ENCODE assay signal across 8 mouse cellular contexts in genomic region chr3:100916844-100917243, GRCm38 (mm10). TPM values are rescaled to one million over a fixed set of nuclear protein-coding genes. Genes with fewer than 3 reads are reported as not detected.
DNase-seq lines count a peak whose midpoint lies in the region; ATAC-seq and TF ChIP-seq lines count a peak whose summit lies in the region.

No protein-coding gene starts in this region.

- DNase-seq in cerebellum, adult 2 months = peak in 1 of 2 experiments; percentile 35
- peak; percentile 87 for DNase-seq in limb, embryonic 14.5 days (ENCODE audit: low spot score)
- DNase-seq in limb, embryonic 10.5 days (ENCODE audit: low spot score) = no peak
- peak; percentile 62 for DNase-seq in c-Kit-positive CD71-negative TER-119-negative erythroid progenitor cells, embryonic 14.5 days (ENCODE audit: low read depth)
- peak; percentile 24 for DNase-seq in large intestine, adult 2 months (ENCODE audit: low read depth, low spot score)

- no peak for ATAC-seq in cerebellum, adult (ENCODE audit: insufficient number of reproducible peaks, low FRiP score, low TSS enrichment)
- no peak for ATAC-seq in limb, embryonic 14.5 days (ENCODE audit: low FRiP score, low read depth)
- ATAC-seq in neural tube, embryonic 15.5 days (ENCODE audit: low FRiP score) = no peak
- ATAC-seq in forebrain, embryonic 16.5 days = no peak

- no peak overlapping the region for H3K4me3 ChIP-seq in cerebellum, adult 2 months (replicated peaks; ENCODE audit: insufficient read depth, low read depth, low read length)
- H3K4me3 ChIP-seq in limb, embryonic 14.5 days (replicated peaks; ENCODE audit: low read length) = no peak overlapping the region
- H3K4me3 ChIP-seq in limb, embryonic 10.5 days = no peak overlapping the region
- no peak overlapping the region for H3K4me3 ChIP-seq in neural tube, embryonic 15.5 days (replicated peaks)
- H3K4me3 ChIP-seq in forebrain, embryonic 16.5 days (replicated peaks; ENCODE audit: low read length) = no peak overlapping the region

- H3K36me3 ChIP-seq in limb, embryonic 14.5 days (ENCODE audit: control insufficient read depth, insufficient read depth, low read length) = no peaks in the 10 kb centered on the region
- H3K36me3 ChIP-seq in limb, embryonic 10.5 days = no peaks in the 10 kb centered on the region
- no peaks in the 10 kb centered on the region for H3K36me3 ChIP-seq in neural tube, embryonic 15.5 days
- H3K36me3 ChIP-seq in forebrain, embryonic 16.5 days (ENCODE audit: control insufficient read depth, insufficient read depth) = no peaks in the 10 kb centered on the region

- H3K27me3 ChIP-seq in cerebellum, adult 2 months (ENCODE audit: control insufficient read depth, insufficient read depth, low read length) = no peaks in the 10 kb centered on the region
- no peaks in the 10 kb centered on the region for H3K27me3 ChIP-seq in limb, embryonic 14.5 days (ENCODE audit: control insufficient read depth, insufficient read depth, low read length)
- no peaks in the 10 kb centered on the region for H3K27me3 ChIP-seq in limb, embryonic 10.5 days (ENCODE audit: low read depth, poor library complexity, severe bottlenecking)
- H3K27me3 ChIP-seq in neural tube, embryonic 15.5 days (replicated peaks) = no peaks in the 10 kb centered on the region
- H3K27me3 ChIP-seq in forebrain, embryonic 16.5 days (replicated peaks; ENCODE audit: control insufficient read depth, insufficient read depth, low read length) = no peaks in the 10 kb centered on the region

- H3K4me2 ChIP-seq in limb, embryonic 14.5 days (replicated peaks; ENCODE audit: low read depth, low read length, severe bottlenecking) = no peak overlapping the region
- no peak overlapping the region for H3K4me2 ChIP-seq in neural tube, embryonic 15.5 days
- no peak overlapping the region for H3K4me2 ChIP-seq in forebrain, embryonic 16.5 days (ENCODE audit: low read length)

- peak; percentile 21; the same call in 1 of the 2 replicates for TF ChIP-seq CTCF in cerebellum, adult 2 months (IDR thresholded peaks at IDR 0.05; ENCODE audit: borderline replicate concordance, insufficient read depth, low read depth, low read length)

- no peak overlapping the region for H3K27ac ChIP-seq in cerebellum, adult 2 months (ENCODE audit: insufficient read depth, low read length)
- no peak overlapping the region for H3K27ac ChIP-seq in limb, embryonic 14.5 days (replicated peaks; ENCODE audit: low read depth, low read length)
- no peak overlapping the region for H3K27ac ChIP-seq in limb, embryonic 10.5 days
- no peak overlapping the region for H3K27ac ChIP-seq in neural tube, embryonic 15.5 days (replicated peaks)
- no peak overlapping the region for H3K27ac ChIP-seq in forebrain, embryonic 16.5 days (ENCODE audit: low read length)

- no peaks in the 10 kb centered on the region for H3K4me1 ChIP-seq in cerebellum, adult 2 months (ENCODE audit: control insufficient read depth, insufficient read depth, low read length)
- H3K4me1 ChIP-seq in limb, embryonic 14.5 days (ENCODE audit: control insufficient read depth, insufficient read depth, low read length) = peaks cover 5% of the 10 kb centered on the region
- H3K4me1 ChIP-seq in limb, embryonic 10.5 days = peaks cover 10% of the 10 kb centered on the region
- peaks cover 9% of the 10 kb centered on the region for H3K4me1 ChIP-seq in neural tube, embryonic 15.5 days
- H3K4me1 ChIP-seq in forebrain, embryonic 16.5 days (replicated peaks; ENCODE audit: control insufficient read depth, insufficient read depth, low read length) = peaks cover 8% of the 10 kb centered on the region

- 8% methylated on average over 7 of the region's 7 CpGs for WGBS in cerebellum, adult 2 months
- WGBS in limb, embryonic 14.5 days = 23% methylated on average over 7 of the region's 7 CpGs
- WGBS in limb, embryonic 10.5 days = 32% methylated on average over 7 of the region's 7 CpGs
- WGBS in large intestine, adult 2 months = 13% methylated on average over 7 of the region's 7 CpGs
- WGBS in neural tube, embryonic 15.5 days = 18% methylated on average over 7 of the region's 7 CpGs
- WGBS in forebrain, embryonic 16.5 days = 16% methylated on average over 7 of the region's 7 CpGs

- no peaks in the 10 kb centered on the region for H3K9me3 ChIP-seq in limb, embryonic 14.5 days (ENCODE audit: control insufficient read depth, low read length)
- H3K9me3 ChIP-seq in limb, embryonic 10.5 days (replicated peaks) = no peaks in the 10 kb centered on the region
- H3K9me3 ChIP-seq in neural tube, embryonic 15.5 days (replicated peaks) = no peaks in the 10 kb centered on the region
- H3K9me3 ChIP-seq in forebrain, embryonic 16.5 days (ENCODE audit: control insufficient read depth, low read length) = no peaks in the 10 kb centered on the region

- no peak for TF ChIP-seq POLR2A in cerebellum, adult 2 months (IDR thresholded peaks at IDR 0.05; ENCODE audit: borderline replicate concordance, insufficient read depth, low read length)
- no peak for TF ChIP-seq POLR2A in limb, embryonic 14.5 days (IDR thresholded peaks at IDR 0.05; ENCODE audit: borderline replicate concordance, extremely low read depth, insufficient read depth, insufficient read length)

- H3K9ac ChIP-seq in limb, embryonic 14.5 days (ENCODE audit: low read depth, low read length, severe bottlenecking) = no peak overlapping the region
- H3K9ac ChIP-seq in neural tube, embryonic 15.5 days (replicated peaks) = no peak overlapping the region
- no peak overlapping the region for H3K9ac ChIP-seq in forebrain, embryonic 16.5 days (replicated peaks; ENCODE audit: low read depth, low read length)

RNA-seq across cellular contexts. Expression of gene Trim45, which starts 5.2 kb away (rescaled TPM):
- 7.0 and 7.6 TPM in 2 replicates for polyA plus RNA-seq in cerebellum, adult 2 months (2012; rRNA removed)
- 11.6 and 12.8 TPM in 2 replicates for polyA plus RNA-seq in limb, embryonic 14.5 days (2012; rRNA removed)
- polyA plus RNA-seq in limb, embryonic 14.5 days (2014; fragmentation: Nextera tagmentation; extraction: Ambion mirVana) = 4.3 and 5.5 TPM in 2 replicates
- 5.6 and 6.7 TPM in 2 replicates for polyA plus RNA-seq in limb, embryonic 10.5 days (2016; fragmentation: Nextera tagmentation; extraction: Ambion mirVana)
- polyA plus RNA-seq in large intestine, adult 2 months (2012; rRNA removed) = 1.1 and 1.2 TPM in 2 replicates
- polyA plus RNA-seq in neural tube, embryonic 15.5 days (2015; fragmentation: Nextera tagmentation; extraction: Ambion mirVana) = 6.5 and 6.8 TPM in 2 replicates
- 9.1 and 9.4 TPM in 2 replicates for polyA plus RNA-seq in forebrain, embryonic 16.5 days (2015; fragmentation: Nextera tagmentation; extraction: Ambion mirVana)

RNA-seq across cellular contexts. Expression of gene Ttf2, which starts 52.6 kb away (rescaled TPM):
- 2.2 TPM in 2 replicates for polyA plus RNA-seq in cerebellum, adult 2 months (2012; rRNA removed)
- polyA plus RNA-seq in limb, embryonic 14.5 days (2012; rRNA removed) = 13.9 and 14.0 TPM in 2 replicates
- 14.0 and 17.9 TPM in 2 replicates for polyA plus RNA-seq in limb, embryonic 14.5 days (2014; fragmentation: Nextera tagmentation; extraction: Ambion mirVana)
- polyA plus RNA-seq in limb, embryonic 10.5 days (2016; fragmentation: Nextera tagmentation; extraction: Ambion mirVana) = 30.1 and 32.7 TPM in 2 replicates
- 4.1 and 4.7 TPM in 2 replicates for polyA plus RNA-seq in large intestine, adult 2 months (2012; rRNA removed)
- polyA plus RNA-seq in neural tube, embryonic 15.5 days (2015; fragmentation: Nextera tagmentation; extraction: Ambion mirVana) = 3.0 and 6.7 TPM in 2 replicates
- 6.2 and 7.1 TPM in 2 replicates for polyA plus RNA-seq in forebrain, embryonic 16.5 days (2015; fragmentation: Nextera tagmentation; extraction: Ambion mirVana)
